Comparison of ENCODE assay signal across 11 mouse cellular contexts in genomic region chr5:33004110-33004509, GRCm38 (mm10).
"Had no signal": no experiment of that assay in that cellular context is flagged by ENCODE, and none has a peak within 500 bp of the region (broad histone marks: within the 10 kb centered on the region; RNA-seq: fewer than 3 reads in every experiment).

No protein-coding gene starts in this region.

- H3K9ac ChIP-seq: hindbrain, embryonic 14.5 days; limb, embryonic 15.5 days; liver, embryonic 13.5 days; midbrain, embryonic 12.5 days; neural tube, embryonic 13.5 days; stomach, embryonic 15.5 days had no signal

- H3K4me1 ChIP-seq: limb, embryonic 15.5 days; liver, embryonic 13.5 days; stomach, embryonic 15.5 days had no signal

- H3K9me3 ChIP-seq: limb, embryonic 15.5 days; liver, embryonic 13.5 days; midbrain, embryonic 12.5 days; neural tube, embryonic 13.5 days; stomach, embryonic 15.5 days had no signal

- H3K36me3 ChIP-seq: limb, embryonic 15.5 days; liver, embryonic 13.5 days; midbrain, embryonic 12.5 days; neural tube, embryonic 13.5 days; stomach, embryonic 15.5 days had no signal

- H3K27ac ChIP-seq: hindbrain, embryonic 14.5 days; limb, embryonic 15.5 days; liver, embryonic 13.5 days; midbrain, embryonic 12.5 days; neural tube, embryonic 13.5 days; stomach, embryonic 15.5 days had no signal

- ATAC-seq: midbrain, embryonic 16.5 days had no signal

- H3K4me2 ChIP-seq: hindbrain, embryonic 14.5 days; limb, embryonic 15.5 days; liver, embryonic 13.5 days; midbrain, embryonic 12.5 days; neural tube, embryonic 13.5 days; stomach, embryonic 15.5 days had no signal

- H3K4me3 ChIP-seq: limb, embryonic 15.5 days; liver, embryonic 13.5 days; midbrain, embryonic 12.5 days; neural tube, embryonic 13.5 days; stomach, embryonic 15.5 days had no signal

- DNase-seq: liver, embryonic 13.5 days; lung, adult 18-20 months; right cerebral cortex, postnatal 14 days; thymus, adult 2 months; thymus, postnatal 25 days had no signal

- H3K27me3 ChIP-seq: limb, embryonic 15.5 days; neural tube, embryonic 13.5 days; stomach, embryonic 15.5 days had no signal
